Mouse (Mus musculus) bone marrow macrophage, adult 2 months (primary cell): Measurements from ENCODE around the gene Scaf11.

ENCODE experiments used
- CTCF ChIP-seq: IDR thresholded peaks from 2 replicates; pipeline ENCODE4 v1.5.1; 2012; ENCODE audit warnings: low read depth, mild to moderate bottlenecking, low read length, moderate library complexity
- POLR2A ChIP-seq: IDR thresholded peaks from 2 replicates; pipeline ENCODE4 v1.6.1; 2012; ENCODE audit warnings: mild to moderate bottlenecking, low read depth, low read length, borderline replicate concordance

DNA sequence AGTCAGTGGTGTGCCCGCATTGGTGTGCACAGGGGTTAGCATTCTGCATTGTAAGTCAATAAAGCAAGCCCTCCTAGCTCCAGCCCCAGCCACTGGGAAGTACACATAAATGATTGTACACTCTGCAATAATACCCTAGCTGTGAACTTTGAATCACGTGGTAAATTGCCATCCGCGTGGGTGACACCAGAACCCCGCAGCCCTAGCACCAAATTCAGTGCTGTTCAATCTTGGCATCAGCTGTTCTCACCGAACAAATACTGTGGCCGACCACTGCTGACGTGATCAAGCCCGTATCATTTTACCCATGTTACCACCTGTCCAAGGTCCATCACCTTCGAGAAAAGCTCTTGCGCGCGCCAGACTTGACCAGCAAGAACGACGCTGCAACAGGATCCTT is 3.2 kb upstream of the Scaf11 start:
- no peak for TF ChIP-seq POLR2A
- no peak for TF ChIP-seq CTCF
